Mouse (Mus musculus) olfactory bulb, adult 2 months (tissue): Measurements from ENCODE around the gene Cenpw.

Source experiments
- CTCF ChIP-seq: fragments of 200-500 bp; IDR thresholded peaks from 2 replicates; pipeline ENCODE4 v1.5.1; 2012; ENCODE audit warnings: low read depth, mild to moderate bottlenecking, low read length, moderate library complexity; ENCODE audit not compliant: insufficient read depth
- POLR2A ChIP-seq: fragments of 200-500 bp; IDR thresholded peaks from 2 replicates; pipeline ENCODE4 v1.6.1; 2012; ENCODE audit warnings: mild to moderate bottlenecking, low read depth, low read length, moderate library complexity; ENCODE audit not compliant: insufficient read depth

DNA sequence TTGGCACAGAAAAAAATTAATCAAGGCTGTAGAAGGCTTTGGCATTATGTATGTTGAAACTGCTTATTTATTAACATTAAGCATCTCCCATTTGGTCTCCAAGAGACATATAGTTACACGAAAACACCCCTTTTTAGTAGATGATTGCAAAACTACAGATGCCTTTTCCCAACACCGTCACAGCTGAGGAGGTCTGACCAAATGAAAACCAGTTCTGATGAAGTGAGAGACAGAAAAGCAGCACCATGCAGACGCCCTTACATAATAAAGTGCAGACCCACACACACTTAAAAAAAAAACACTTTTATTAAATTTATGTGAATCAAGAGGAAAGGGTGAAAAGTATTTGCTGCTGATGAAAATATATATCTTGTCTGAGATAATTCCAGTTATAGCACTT lies 49.3 kb upstream of the Cenpw start:
- TF ChIP-seq POLR2A = no peak
- TF ChIP-seq CTCF = no peak
